Mouse (Mus musculus): ENCODE measurements around the gene Rbm11.

The Rbm11 gene

DNA sequence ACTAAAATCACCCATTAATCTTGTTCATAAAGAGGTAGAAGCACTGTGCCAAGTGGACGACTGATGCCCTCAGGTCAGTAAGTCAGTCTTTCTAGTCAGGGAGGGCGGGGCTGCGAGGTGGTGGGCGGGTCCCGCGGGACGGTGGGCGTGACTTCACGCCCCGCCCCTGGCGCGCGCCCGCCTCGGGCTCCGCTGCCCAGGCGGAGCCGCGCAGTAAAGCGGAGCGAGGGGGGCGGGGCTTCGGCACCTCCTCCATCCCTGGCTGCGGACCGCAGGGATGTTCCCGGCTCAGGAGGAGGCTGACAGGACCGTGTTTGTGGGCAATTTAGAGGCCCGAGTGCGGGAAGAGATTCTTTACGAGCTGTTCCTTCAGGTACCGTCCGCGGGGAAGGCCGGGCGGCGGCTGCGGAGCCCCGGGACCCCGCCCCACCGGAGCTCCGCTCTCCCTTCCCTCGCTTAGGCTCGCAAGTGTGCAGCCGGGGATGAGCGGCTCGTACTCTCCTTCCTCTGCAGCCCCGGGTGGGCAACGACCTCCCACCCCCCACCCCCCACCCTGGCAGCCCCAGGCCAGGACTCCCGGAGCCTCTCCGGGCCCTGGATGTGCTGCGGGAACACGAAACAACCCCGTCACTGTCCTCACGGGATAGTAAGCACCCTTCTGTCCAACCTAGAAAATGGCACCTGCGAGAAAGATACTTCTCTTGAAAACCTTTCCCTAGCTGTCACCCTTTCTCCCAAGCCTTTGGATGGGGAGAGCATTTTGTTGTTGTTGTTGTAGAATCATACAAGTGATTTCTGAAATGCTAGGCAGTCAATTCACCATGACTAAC lies at the start of gene Rbm11:
Gene Rbm11, plus strand, starts transcription at position 174 of the 830 bp plus-strand sequence.
- no peak for DNase-seq (ENCODE audit: extremely low spot score, low read depth, low spot score)

GRCm38 (mm10) chr16:75545310-75545709 lies 47.3 kb upstream of the Rbm11 start:
- no peak for DNase-seq (ENCODE audit: extremely low spot score, low read depth, low spot score)

GRCm38 (mm10) chr16:75562910-75563309 lies 29.7 kb upstream of the Rbm11 start:
- DNase-seq (ENCODE audit: extremely low spot score, low read depth, low spot score) = no peak

GRCm38 (mm10) chr16:75582279-75582678 lies 10.4 kb upstream of the Rbm11 start:
- DNase-seq (ENCODE audit: extremely low spot score, low read depth, low spot score) = no peak

DNA sequence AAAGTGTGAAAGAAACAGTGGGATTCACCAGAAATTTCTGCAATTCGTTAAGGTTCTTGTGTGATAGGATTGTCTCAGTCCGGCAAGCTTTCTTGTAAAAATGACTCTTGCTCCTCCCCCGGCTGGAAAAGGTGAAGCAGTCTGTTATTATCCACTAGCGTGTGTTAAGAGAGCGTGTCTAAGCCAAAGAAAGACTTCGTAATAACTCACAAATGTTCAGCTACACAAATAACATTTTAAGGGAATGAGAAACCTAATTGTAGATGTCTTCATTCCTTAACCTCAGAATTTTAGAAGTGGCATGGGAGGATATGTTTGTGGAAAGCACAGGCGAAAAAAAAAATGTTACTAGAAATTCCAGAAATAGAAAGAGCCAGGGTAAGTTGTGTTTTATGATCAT lies 6.7 kb upstream of the Rbm11 start, which contains the start of gene Lipi:
Gene Lipi, minus strand, starts transcription at position 101 of the 400 bp plus-strand sequence.
- DNase-seq (ENCODE audit: extremely low spot score, low read depth, low spot score) = no peak

- DNase-seq (ENCODE audit: extremely low spot score, low read depth, low spot score) = no peak
Measured at GRCm38 (mm10) chr16:75586466-75586865, 6.2 kb upstream of the Rbm11 start.

DNA sequence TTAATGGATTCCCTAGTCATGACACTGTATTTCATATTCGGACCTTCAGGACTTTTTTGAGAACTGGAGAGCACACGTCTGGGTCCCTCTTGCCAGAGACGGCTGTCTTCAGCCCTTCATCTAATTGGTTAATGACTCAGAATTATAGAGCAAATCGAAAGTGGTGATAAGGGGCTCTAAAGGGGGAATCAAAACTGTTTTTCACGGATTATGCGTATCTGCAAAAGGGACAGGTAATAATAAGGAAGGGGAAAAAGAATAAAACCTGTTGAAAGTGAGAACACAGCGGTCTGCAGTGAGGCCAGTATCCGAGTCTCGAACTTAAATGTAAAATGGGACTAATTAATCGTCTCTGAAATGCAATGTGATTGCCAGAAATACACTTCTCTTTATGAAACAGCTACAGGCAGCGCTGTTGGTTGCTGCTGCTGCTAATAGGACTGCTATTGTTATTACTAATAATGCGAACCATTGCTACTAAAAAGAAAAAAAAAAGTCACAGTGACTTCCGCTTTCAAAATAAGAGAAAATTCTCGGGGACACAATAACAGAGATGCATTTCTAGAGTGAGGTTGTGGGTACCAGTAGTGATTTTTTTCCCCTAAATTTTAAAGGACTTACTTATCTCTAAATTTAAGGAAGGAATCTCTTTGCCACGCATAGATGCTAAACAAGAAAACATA lies 998 bp downstream of the Rbm11 start:
- DNase-seq (ENCODE audit: extremely low spot score, low read depth, low spot score) = no peak

DNA sequence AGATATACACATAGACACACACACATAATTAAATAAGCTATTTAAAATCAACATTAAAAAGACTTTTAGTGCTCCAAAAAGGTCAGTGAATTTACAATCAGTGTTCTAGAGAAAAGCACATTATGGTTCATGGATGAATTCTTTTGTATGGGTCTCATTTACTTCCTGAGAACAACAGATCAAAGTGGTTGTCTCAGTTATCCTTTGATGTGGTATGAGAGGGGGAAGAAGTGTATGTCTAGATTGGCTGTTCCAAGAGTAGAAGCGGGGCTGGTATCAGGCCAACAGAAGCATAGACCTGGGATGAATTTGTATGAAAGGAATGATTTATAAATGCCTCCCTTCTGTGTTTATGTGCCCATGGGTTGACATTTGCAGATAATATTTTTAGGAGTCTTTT lies 13.8 kb downstream of the Rbm11 start:
- no peak for DNase-seq (ENCODE audit: extremely low spot score, low read depth, low spot score)

DNA sequence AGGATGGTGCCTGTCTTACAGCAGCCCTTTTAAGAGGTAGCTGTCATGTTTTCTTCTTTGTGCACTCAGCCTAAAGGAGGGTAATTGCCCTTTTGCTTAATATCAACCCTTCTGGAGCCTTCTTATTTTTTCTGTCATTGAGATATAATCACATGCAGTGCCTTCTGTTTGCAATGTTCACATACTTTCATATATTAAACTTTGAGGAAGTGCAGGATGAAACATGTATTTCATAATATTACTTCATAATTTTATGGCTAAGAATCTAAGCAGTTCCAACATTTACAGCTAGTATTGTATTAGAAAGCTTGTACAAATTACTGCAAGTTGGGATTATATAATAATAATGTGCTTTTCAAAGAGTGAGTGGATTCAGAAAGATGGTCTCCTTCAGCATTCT lies 19.9 kb downstream of the Rbm11 start:
- DNase-seq (ENCODE audit: extremely low spot score, low read depth, low spot score) = no peak

DNA sequence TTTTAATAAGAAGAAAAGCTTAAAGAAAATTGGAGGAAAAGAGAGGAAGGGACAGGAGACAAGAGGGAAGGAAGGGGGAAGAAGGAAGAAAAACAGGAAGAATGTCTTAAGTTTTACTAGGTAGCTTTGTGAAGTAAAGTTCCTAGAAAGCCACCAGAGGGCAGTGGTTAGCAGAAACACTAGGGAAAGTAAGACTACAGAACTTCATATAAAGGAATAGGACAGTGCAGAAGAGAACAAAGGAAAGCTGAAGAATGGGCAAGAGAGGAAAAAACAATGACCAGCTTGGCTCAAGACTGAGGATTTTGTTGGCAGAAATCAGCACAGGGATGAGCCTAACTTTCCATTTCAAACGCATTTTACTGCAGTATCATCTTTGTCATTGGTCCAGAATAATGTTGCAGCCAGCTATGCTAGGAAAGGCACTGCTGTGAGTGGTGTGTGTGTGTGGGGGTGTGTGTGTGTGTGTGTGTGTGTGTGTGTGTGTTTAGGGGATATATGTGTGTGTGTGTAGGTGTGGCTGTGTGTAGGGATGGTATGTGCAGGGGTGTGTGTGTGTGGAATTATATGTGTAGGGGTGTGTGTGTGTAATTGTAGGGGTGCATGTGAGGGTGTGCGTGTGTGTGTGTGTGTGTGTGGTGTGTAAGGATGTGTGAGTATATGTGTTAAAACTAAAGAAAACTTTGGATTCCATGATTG lies 25.2 kb downstream of the Rbm11 start:
- peak; percentile 53 for DNase-seq (ENCODE audit: extremely low spot score, low read depth, low spot score)

GRCm38 (mm10) chr16:75627862-75628261 lies 35.2 kb downstream of the Rbm11 start:
- DNase-seq (ENCODE audit: extremely low spot score, low read depth, low spot score) = no peak
